Mouse (Mus musculus) G1E (cell line): ENCODE data around the gene Herc1.

ENCODE experiments used
- CTCF ChIP-seq: IDR thresholded peaks from 2 replicates; pipeline ENCODE4 v1.5.1; 2012; ENCODE audit warnings: low read depth, low read length, inconsistent platforms, mixed read lengths
- GATA1 ChIP-seq: IDR thresholded peaks from 2 replicates; pipeline ENCODE4 v1.6.1; 2012; ENCODE audit warnings: borderline replicate concordance, low read length, inconsistent platforms, mixed read lengths
- GATA2 ChIP-seq: IDR thresholded peaks from 2 replicates; pipeline ENCODE4 v1.6.1; 2012; ENCODE audit warnings: low read depth, low read length, inconsistent platforms, borderline replicate concordance
- POLR2AphosphoS5 ChIP-seq: IDR thresholded peaks from 2 replicates; pipeline ENCODE4 v1.6.1; 2012; ENCODE audit warnings: low read depth, low read length, inconsistent platforms; ENCODE audit not compliant: insufficient replicate concordance
- TAL1 ChIP-seq: conservative IDR thresholded peaks from 2 replicates; pipeline ENCODE4 v1.6.1; 2012; ENCODE audit warnings: low read depth, low read length, inconsistent platforms, mixed read lengths

GRCm38 (mm10) chr9:66483429-66483828, 133.2 kb downstream of the Herc1 start:
- TF ChIP-seq CTCF (no peak), GATA1 (no peak), POLR2AphosphoS5 (no peak), TAL1 (no peak), GATA2 (no peak)
